Mouse (Mus musculus): ENCODE data around the gene Tmem201. TPM values are rescaled to one million over a fixed set of nuclear protein-coding genes. Genes with fewer than 3 reads are reported as not detected.

Gene Tmem201
- polyA plus RNA-seq, 1 experiment from 2014 or later = 42.2 TPM

DNA sequence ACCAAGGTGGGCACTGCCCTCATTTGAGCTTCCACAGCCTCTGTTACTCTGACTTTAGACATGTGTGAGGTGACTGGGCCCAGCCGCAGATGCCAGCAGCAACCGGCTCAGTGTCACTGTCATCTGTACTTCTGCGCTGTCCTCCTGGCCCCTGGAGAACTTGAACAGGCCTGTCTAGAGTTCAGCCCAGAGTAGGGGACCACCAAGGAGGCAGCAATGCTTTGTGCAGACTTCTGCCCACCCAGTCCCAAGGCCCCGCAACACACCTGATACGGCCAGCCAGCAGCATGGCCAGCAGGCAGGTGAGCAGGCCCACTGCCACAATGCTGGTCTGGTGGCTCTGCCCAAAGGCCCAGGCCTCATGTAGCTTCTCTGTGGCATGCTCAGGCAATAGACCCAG lies 10.2 kb downstream of the Tmem201 start:
- no peak overlapping the region for H3K4me2 ChIP-seq
- peaks cover 23% of the 10 kb centered on the region for H3K4me1 ChIP-seq
- H3K9ac ChIP-seq = no peak overlapping the region
- no peaks in the 10 kb centered on the region for H3K9me3 ChIP-seq (replicated peaks)
- no peak for ATAC-seq (replicated peaks; ENCODE audit: low FRiP score)
- H3K4me3 ChIP-seq (replicated peaks) = no peak overlapping the region
- 97% methylated on average over 5 of the region's 5 CpGs for WGBS
- H3K27me3 ChIP-seq = no peaks in the 10 kb centered on the region
- no peak overlapping the region for H3K27ac ChIP-seq
- H3K36me3 ChIP-seq = peaks cover 87% of the 10 kb centered on the region

DNA sequence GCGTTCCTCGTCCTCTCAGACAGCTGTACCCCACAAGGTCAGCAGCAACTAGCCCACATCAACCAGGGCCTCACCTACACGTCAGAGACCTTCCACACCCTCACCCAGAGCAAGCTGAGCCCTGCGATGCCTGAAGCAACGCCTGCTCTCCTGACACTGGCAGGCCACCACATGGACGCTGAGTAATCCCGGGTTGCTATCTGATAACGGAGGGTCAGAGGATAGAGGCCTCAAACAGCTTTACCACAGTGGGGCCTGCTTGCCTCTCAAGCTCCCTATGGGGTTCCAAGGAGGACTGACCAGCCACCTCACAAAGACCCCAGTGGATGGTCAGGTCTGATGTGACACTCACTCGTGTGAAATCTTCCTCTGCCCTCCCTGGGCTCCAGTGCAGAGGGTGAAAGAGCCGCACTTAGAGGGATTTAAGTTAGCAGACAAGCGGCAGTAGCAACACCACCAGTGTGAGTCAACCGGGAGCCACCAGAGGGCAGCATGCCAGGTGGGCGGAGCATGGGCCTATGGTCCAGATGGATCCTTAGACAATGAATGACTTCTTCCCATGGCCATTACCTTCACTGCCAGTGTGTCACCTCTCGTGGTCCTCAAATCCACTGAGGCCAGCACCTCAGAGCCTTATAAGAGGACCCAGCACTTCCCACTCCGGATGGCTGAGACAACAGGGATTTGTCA lies 12.0 kb downstream of the Tmem201 start:
- H3K9ac ChIP-seq = no peak overlapping the region
- peaks cover 96% of the 10 kb centered on the region for H3K36me3 ChIP-seq
- 67% methylated on average over 15 of the region's 15 CpGs for WGBS
- no peaks in the 10 kb centered on the region for H3K27me3 ChIP-seq
- no peak for ATAC-seq (replicated peaks; ENCODE audit: low FRiP score)
- H3K9me3 ChIP-seq (replicated peaks) = no peaks in the 10 kb centered on the region
- H3K4me2 ChIP-seq = no peak overlapping the region
- H3K27ac ChIP-seq = no peak overlapping the region
- H3K4me1 ChIP-seq = peaks cover 9% of the 10 kb centered on the region
- H3K4me3 ChIP-seq (replicated peaks) = no peak overlapping the region

DNA sequence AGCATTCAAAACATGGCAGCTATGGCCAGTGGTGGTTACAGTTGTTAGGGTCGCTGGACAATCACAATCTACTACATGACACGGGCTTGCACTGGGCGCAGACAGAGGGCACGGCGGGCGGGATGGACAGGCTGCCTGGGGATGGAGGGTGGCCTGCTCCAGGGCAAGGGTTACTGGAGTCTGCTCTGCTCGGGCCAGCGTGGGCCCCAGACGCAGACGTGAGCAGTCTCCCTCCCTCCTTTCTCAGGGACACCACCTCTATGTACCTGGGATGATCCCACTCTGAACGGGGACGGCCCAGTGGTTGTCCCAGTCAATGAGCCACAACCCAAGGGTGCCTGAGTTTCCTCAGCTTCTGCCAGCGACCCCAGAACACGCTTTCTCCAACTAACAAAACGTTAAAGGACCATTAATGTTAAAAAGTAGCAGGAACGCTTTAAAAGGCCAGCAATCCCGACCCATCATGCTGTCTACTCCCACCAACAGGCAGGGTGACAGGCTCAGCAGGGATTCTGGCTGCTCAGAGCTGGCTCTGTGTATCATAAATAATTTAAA lies 12.9 kb downstream of the Tmem201 start:
- H3K36me3 ChIP-seq = peaks cover 96% of the 10 kb centered on the region
- ATAC-seq (replicated peaks; ENCODE audit: low FRiP score) = no peak
- peaks cover 6% of the 10 kb centered on the region; the same call in 1 of the 2 replicates for H3K4me1 ChIP-seq

DNA sequence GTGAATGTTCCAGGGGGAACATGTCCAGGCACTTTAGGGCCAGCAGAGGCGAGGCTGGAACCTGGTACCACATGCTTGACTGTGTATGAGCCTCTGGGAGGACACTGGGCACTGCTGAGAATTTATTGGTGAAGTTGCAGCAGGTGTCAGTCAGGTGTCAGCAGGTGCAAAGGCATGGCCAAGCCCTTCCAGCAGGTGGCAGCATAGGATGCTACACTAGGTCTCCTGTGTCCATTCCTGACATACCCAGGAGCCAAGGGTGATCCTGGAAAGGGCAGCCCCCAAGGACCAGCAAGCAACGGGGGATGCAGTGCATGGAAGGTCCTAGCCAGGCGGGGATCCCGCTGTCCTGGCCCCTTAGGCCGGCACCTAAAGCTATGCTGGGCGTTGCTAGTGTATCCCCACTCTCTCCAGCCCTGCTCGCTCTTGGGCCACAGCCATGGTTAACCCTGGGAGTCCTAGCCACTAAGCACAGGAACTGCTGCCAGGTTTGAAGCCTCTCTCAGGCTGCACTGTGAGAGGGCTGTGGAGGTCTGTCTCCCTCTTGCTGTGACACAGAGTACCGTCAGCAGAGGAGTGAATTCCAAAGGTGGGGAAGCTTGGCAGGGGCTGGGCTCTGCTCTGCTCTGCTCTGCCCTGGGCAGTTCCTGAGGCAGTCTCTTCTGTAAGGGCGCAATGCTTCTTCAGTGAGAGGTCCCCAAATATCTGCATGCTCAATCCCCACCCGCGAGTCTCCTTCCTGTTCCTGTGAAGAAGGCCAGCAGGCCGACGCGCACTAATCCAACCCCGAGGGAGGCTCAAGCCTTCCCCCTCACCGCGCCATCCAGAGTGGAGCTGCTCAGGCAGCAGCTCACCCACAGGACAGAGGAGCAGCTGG lies 13.8 kb downstream of the Tmem201 start:
- Histone ChIP-seq H3K9ac (no peak overlapping the region), H3K4me3 (replicated peaks) (no peak overlapping the region), H3K9me3 (replicated peaks) (no peaks in the 10 kb centered on the region), H3K4me1 (peaks cover 2% of the 10 kb centered on the region; the same call in 1 of the 2 replicates), H3K27ac (no peak overlapping the region), H3K36me3 (peaks cover 96% of the 10 kb centered on the region), H3K27me3 (no peaks in the 10 kb centered on the region), H3K4me2 (no peak overlapping the region)
- WGBS = 79% methylated on average over 17 of the region's 17 CpGs
- ATAC-seq (replicated peaks; ENCODE audit: low FRiP score) = peak; percentile 28; the same call in 1 of the 2 replicates

More for the DNA sequence above, 12.9 kb downstream of the Tmem201 start:
- Histone ChIP-seq H3K9me3 (replicated peaks) (no peaks in the 10 kb centered on the region), H3K4me2 (no peak overlapping the region), H3K4me3 (replicated peaks) (no peak overlapping the region), H3K9ac (no peak overlapping the region), H3K27ac (no peak overlapping the region), H3K27me3 (no peaks in the 10 kb centered on the region)
- 90% methylated on average over 17 of the region's 17 CpGs for WGBS

DNA sequence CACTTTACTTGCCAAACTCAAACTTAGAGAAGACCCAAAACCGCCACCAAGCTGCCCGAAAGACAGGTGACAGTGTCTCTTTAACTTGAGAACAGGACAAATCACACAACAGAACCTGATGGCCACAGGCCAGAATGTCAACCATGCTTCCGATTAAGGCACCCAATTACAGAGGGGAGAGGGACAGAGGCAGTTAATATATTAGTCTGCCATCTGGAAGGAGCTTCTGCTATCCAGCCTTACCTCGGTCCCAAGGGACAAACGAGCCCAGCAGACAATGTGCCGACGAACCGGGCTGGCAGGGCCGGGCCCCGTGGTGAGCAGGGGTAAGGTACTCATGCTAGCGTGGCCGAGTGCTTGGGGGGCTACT lies 14.8 kb downstream of the Tmem201 start:
- H3K9me3 ChIP-seq (replicated peaks) = no peaks in the 10 kb centered on the region
- no peak overlapping the region for H3K9ac ChIP-seq
- no peak overlapping the region for H3K27ac ChIP-seq
- no peaks in the 10 kb centered on the region for H3K27me3 ChIP-seq
- H3K36me3 ChIP-seq = peaks cover 97% of the 10 kb centered on the region
- 85% methylated on average over 12 of the region's 12 CpGs for WGBS
- no peak for ATAC-seq (replicated peaks; ENCODE audit: low FRiP score)
- H3K4me2 ChIP-seq = no peak overlapping the region
- no peaks in the 10 kb centered on the region; the same call in 1 of the 2 replicates for H3K4me1 ChIP-seq
- no peak overlapping the region for H3K4me3 ChIP-seq (replicated peaks)

DNA sequence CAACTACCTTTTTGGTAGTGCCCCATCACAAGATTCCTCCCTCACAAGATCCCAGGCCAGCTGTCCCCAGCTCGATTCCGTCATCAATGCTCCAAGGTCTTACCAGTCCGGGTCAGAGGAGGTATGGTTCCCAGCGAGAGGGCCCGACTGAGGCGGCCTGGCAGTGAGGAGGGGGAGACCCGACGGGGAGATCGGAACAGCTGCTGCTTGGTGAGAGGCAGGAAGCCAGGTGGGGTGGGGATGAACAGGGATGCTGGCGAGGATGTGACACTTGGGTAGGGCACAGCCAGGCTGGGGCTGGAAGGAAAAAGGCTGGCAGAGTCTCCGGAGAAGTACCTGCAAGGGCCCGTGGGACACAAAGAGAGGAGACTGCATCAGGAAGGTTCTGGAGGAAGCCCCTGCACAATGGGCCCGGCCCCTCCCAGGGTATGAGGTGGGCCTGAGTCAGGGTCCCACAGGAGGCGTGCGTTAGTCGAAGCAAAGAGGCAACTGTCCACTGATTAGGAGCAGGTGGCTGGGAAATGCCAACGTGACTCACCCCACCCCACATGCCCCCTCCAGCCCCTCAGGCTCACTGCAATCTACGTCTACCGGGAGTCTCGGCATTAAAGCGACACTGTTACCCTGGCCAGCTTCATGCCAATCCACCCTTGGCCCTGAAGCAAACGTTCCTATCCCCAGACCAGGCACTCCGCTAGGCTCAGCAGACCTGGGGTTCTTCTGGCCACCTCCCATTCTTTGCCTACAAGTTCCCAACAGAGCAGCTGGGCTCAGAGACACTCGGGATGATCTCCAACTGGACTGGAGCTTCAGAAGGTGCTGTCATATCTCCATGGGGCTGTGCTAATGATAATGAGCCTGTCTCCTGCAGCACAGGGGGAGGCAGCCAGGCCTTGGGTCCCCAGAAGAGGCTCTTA lies 15.5 kb downstream of the Tmem201 start:
- ATAC-seq (replicated peaks; ENCODE audit: low FRiP score) = no peak
- H3K4me1 ChIP-seq = no peaks in the 10 kb centered on the region; the same call in 1 of the 2 replicates
- H3K27ac ChIP-seq = no peak overlapping the region
- H3K4me2 ChIP-seq = no peak overlapping the region
- H3K36me3 ChIP-seq = peaks cover 97% of the 10 kb centered on the region
- no peak overlapping the region for H3K9ac ChIP-seq
- no peaks in the 10 kb centered on the region for H3K9me3 ChIP-seq (replicated peaks)
- no peak overlapping the region for H3K4me3 ChIP-seq (replicated peaks)
- H3K27me3 ChIP-seq = no peaks in the 10 kb centered on the region
- 88% methylated on average over 24 of the region's 24 CpGs for WGBS

DNA sequence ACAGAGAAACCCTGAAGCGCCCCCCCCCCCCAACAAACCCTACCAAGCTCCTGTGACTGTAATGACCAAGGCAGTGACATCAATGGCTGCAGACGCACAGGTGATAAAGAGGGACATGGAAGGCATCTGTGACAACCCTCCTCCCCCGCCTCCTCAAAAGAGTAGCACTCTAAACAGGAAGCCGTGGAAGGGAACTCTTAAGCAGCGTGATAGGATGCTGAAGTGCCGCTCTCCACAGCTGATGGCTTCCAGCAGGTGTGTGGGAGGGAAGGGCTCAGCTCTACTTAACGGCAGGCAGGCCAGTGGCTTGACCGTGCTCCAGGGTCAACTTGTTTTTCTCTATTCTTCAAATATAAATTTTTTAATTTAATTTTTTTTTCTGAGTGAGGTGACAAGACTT lies 16.7 kb downstream of the Tmem201 start:
- Histone ChIP-seq H3K36me3 (peaks cover 97% of the 10 kb centered on the region), H3K4me3 (replicated peaks) (no peak overlapping the region), H3K27ac (no peak overlapping the region), H3K9ac (no peak overlapping the region), H3K9me3 (replicated peaks) (no peaks in the 10 kb centered on the region), H3K4me2 (no peak overlapping the region), H3K27me3 (no peaks in the 10 kb centered on the region), H3K4me1 (no peaks in the 10 kb centered on the region; the same call in 1 of the 2 replicates)
- no peak for ATAC-seq (replicated peaks; ENCODE audit: low FRiP score)
- 60% methylated on average over 8 of the region's 8 CpGs for WGBS

DNA sequence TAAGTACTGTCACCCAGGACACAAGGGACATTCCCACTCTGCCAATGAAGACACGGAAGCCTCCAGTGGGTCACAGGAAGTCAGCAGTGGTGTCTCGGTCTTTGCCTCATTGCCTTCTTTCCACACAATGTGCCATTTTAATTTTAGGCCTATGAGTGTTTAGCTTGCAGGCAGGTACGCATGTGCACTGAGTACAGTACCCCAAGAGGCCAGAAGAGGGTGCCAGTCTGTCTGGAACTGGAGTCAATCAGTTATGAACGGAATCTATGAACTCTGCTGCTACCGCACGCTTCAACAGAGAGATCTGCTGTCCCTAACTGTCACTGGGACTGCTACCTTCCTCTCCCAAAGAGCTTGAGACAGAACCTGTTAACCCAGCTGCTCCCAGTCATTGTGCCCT lies 18.2 kb downstream of the Tmem201 start:
- Histone ChIP-seq H3K9ac (no peak overlapping the region), H3K27ac (no peak overlapping the region), H3K36me3 (peaks cover 97% of the 10 kb centered on the region), H3K4me3 (replicated peaks) (no peak overlapping the region), H3K27me3 (no peaks in the 10 kb centered on the region), H3K4me1 (no peaks in the 10 kb centered on the region; the same call in 1 of the 2 replicates), H3K4me2 (no peak overlapping the region), H3K9me3 (replicated peaks) (no peaks in the 10 kb centered on the region)
- WGBS = 79% methylated on average over 6 of the region's 6 CpGs
- ATAC-seq (replicated peaks; ENCODE audit: low FRiP score) = no peak

DNA sequence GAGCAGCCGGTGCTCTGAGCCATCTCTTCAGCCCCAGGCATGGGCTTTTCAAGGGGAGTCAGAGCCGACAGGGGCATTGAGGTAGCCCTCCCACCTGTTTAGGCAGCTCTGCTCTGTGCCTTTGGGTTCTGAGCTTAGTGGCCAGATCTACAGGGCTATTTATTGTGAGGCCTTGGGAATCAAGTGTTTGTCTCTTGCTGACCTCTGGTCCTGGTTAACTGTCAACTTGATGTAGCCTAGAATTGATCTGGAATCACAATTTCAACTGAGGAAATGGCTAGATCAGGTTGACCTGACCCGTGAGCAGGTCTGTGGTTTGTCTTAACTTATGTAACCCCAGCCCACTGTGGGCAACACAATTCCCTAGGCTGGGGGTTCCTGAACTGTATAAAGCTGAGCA lies 23.3 kb downstream of the Tmem201 start:
- Histone ChIP-seq H3K27me3 (no peaks in the 10 kb centered on the region), H3K9me3 (replicated peaks) (no peaks in the 10 kb centered on the region), H3K4me2 (no peak overlapping the region), H3K36me3 (peaks cover 50% of the 10 kb centered on the region), H3K9ac (no peak overlapping the region), H3K4me3 (replicated peaks) (no peak overlapping the region), H3K27ac (no peak overlapping the region), H3K4me1 (peaks cover 10% of the 10 kb centered on the region; the same call in 1 of the 2 replicates)
- 90% methylated on average over 3 of the region's 3 CpGs for WGBS
- no peak for ATAC-seq (replicated peaks; ENCODE audit: low FRiP score)

DNA sequence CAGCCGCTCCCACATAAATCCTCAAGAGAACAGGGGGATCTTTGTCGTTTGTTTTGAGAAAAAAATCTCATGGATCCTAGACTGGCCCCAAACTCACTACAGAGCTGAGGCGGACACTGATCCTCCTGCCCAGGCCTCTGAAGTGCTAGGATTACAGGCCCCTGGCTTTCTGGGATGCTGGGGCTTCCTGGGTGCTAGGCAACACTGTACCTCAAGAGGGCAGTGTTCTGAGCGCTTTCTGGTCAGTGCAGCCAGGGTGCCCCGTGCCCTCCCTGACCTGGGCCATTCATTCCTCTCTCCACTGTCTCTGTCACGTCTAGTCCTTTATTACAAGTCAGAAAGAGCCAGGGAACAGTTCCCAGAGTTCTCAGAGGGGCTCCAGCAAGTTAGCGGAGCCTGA lies 25.9 kb downstream of the Tmem201 start:
- H3K36me3 ChIP-seq = peaks cover 24% of the 10 kb centered on the region
- no peak overlapping the region for H3K9ac ChIP-seq
- WGBS = 25% methylated on average over 7 of the region's 7 CpGs
- peaks cover 10% of the 10 kb centered on the region; the same call in 1 of the 2 replicates for H3K4me1 ChIP-seq
- H3K9me3 ChIP-seq (replicated peaks) = no peaks in the 10 kb centered on the region
- no peak overlapping the region for H3K4me2 ChIP-seq
- no peaks in the 10 kb centered on the region for H3K27me3 ChIP-seq
- no peak overlapping the region for H3K27ac ChIP-seq
- H3K4me3 ChIP-seq (replicated peaks) = no peak overlapping the region
- no peak; the same call in 1 of the 2 replicates for ATAC-seq (replicated peaks; ENCODE audit: low FRiP score)

DNA sequence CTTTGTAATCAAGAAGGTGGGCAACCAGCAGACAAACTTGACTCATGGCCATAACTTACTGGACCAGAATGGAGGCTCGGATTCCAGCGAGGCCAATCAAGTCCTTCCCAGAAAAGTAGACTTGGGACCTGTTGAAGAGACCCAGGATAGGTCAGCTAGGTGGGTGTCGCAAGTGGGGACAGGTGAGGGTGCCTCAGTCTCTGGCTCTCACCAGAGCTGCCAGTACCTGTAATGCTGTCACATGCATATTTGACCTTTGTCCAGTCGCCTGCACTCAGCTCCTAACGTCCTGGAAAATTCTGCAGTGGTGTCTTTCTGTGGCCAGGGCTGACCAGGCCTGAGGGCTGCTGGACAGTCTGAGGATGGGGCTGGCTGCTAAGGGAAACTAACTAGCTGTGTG lies 26.4 kb downstream of the Tmem201 start:
- Histone ChIP-seq H3K4me2 (no peak overlapping the region), H3K9ac (no peak overlapping the region), H3K4me3 (replicated peaks) (no peak overlapping the region), H3K36me3 (peaks cover 20% of the 10 kb centered on the region), H3K9me3 (replicated peaks) (no peaks in the 10 kb centered on the region), H3K27ac (no peak overlapping the region), H3K4me1 (peaks cover 10% of the 10 kb centered on the region; the same call in 1 of the 2 replicates), H3K27me3 (no peaks in the 10 kb centered on the region)
- ATAC-seq (replicated peaks; ENCODE audit: low FRiP score) = 0 out of 2 replicates have a peak, but pooled peaks have one; percentile 19
- 84% methylated on average over 5 of the region's 5 CpGs for WGBS
